Mouse (Mus musculus) natural killer cell, adult 2 months (primary cell): ENCODE results near the gene Slc44a1.
A peak's percentile ranks its signal among the peaks of the same experiment; 100 is the strongest.

Source experiments
- DNase-seq, 2 experiments: peaks; one replicate each; pipeline ENCODE4 v3.0.0; 2022; ENCODE audit warnings: low spot score in 2 of 2

The Slc44a1 gene

DNA sequence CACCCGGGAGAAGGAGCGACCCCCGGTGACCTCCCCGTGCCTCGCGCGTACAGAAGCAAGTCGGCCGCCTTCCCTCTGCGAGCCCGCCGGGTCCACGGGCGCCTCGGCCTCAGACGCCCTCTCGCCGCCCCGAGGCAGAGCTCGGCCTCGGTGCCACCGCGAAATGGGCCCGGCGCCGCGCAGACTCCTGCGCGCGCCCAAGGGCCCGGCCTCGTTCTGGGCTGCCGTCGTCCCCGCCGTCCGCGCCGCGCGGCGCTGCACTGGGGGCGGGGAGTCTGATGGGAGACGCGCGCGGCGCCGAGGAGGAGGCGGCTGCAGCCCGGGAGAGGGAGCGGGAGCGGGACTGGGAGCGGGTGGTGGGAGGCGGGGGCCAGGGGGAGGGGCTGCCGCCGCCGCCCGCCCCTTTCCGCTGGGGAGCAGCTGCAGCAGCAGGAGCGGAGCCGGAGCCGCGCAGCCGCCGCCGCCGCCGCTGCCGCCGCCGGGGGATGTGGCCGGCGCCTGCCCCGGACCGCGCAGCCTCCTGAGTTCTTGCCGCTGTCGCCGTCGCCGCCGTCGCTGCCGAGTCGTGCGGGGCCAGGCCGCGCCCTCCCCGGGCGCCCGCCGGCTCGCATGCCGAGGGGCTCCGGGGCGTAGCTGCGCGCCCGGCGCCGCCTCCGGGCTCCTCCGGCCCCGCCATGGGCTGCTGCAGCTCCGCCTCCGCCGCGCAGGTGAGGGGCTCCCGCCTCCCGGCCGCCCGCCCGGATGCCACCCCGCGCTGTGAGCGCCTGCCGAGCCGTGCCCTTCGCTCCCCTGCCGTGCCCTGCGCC lies at the start of gene Slc44a1:
Slc44a1 (plus strand) TSS at position 404 of the 806 bp plus-strand sequence.
- DNase-seq, result peak; percentile 38 to 67

DNA sequence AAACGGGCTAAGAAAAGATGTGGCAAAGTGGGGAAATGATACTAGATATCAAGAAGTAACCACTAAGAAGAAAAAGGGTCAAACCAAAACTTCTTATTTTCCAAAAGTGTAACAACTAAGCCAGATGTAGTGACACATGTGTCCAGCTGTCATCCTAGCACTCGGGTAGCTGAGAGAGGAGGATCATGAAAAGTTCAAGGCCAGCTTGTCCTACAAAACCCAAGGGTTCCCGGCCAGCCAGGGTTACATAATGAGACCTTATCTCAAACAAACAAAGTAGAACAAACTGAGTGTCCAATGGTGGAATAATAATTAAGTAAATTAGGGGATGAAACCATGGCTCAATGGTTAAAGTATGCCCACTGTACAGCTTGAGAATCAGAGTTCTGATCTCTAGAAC lies 45.2 kb upstream of the Slc44a1 start:
- no peak for DNase-seq

DNA sequence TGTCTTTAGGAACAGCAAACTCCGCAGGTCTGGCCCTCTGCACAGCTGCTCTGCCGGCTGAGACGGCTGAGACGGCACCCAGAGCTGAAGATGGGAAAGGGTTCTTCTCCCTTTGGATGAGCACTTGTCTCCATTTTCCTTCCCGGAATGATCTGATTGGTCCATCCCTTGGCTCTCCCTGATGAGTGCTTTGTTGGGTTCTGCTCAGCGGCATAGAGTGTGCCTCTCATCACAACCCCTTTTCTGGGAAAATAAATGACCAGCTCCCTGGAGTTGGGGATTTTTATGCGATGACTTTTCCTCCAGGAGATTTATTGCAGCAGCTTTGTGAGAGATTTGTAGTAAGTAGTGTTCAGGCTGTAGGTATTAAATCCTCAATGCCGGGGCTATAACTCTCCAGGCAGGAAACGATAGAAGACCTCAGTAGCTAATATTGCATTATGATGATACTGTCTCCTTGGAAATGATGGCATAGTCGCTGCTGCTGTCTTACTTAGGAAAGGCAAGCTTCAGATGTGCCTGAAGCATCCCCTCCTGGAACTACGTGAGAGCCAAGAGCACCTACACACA lies 43.5 kb upstream of the Slc44a1 start:
- no peak for DNase-seq

DNA sequence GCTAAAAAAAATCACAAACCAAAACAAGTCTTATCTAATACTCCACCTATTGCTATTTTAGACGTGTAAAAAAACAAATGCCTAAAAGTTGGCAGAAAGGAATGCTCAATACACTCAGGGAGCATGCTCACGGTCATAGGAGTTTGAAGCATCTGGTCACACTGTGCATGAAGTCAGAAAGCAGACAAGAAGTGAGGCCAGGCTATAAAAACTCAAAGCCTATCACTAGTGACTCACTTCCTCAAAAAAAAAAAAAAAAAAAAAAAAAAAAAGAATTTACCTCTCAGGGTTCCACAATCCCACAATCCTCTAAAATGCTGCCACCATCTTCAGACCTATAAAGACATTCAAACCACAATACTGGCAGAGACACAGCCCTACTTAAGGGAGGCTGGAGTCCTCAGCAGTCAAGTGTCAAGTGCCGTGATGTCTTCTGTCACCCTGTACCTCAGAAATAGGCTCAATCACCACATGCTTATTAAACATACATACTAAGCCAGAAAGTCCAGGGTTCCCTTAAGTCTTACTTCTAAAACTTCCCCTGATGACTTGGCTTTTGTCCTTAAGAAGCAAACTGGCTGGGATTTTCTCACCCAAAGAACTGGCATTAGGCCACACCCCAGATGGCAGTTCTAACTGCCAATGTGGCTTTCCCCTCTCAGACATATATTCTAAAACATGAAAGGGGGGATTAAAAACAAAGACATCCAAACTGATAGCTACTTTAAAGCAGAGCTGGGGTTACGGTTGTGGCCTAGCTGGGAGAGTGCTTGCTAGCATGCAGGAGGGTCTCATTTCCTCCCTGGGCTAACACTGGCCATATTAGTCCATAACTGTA lies 42.7 kb upstream of the Slc44a1 start:
- no peak for DNase-seq

DNA sequence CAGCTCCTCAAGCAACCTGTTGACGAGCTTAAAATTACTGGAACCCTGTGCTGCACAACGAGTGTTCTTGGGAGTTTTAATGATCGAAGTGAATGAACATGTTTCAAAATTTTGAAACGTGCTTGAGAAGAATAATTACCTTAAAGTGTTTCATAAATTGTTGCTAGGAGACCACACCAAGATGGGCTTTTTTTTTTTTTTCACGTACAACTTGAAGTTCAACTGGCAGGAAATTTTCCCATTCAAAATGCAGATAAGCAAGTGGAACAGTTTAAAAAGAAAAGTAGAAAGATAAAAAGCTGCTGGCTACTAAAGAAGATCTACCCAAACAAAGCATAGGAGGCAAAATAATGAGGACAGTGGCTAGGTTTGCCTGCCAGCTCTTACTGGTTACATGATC lies 41.7 kb upstream of the Slc44a1 start:
- no peak for DNase-seq

DNA sequence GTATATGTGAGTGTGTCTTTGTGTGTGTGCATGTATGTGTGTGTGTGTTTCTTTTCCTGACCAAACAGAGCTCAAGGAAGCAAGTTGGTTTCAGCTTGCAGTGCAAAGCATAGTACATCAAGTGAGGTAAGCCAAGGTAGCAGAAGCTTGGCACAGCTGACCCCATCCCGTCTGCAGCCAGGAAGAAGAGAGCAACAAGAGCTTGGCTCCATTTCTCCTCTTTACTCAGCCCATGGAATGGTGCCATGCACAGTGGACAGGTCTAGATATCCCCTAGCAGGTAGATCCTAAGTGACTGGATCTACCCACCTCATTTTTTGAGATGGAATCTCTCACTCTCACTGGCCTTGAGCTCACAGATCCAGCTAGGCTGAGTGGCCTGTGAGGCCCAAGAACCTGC lies 40.8 kb upstream of the Slc44a1 start:
- DNase-seq, result no peak

DNA sequence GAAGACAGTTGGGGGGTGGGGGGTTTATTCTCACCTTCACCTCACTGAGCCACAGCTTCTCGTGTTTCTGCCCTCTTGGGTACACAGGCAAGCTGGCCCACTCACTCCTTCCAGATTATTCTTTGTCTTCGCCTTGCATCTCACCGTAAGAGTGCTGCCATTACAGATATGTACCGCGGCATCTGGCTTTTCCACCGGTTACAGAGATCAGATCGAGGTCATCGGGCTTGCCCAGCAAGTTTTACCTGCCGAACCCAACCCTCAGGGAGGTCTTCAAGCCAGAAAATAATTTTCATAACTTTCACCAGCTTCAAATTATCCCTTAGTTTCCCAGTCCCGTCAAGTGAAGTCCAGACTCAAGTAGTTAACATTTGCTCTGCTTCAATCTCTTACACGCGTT lies 36.8 kb upstream of the Slc44a1 start:
- DNase-seq, result no peak

DNA sequence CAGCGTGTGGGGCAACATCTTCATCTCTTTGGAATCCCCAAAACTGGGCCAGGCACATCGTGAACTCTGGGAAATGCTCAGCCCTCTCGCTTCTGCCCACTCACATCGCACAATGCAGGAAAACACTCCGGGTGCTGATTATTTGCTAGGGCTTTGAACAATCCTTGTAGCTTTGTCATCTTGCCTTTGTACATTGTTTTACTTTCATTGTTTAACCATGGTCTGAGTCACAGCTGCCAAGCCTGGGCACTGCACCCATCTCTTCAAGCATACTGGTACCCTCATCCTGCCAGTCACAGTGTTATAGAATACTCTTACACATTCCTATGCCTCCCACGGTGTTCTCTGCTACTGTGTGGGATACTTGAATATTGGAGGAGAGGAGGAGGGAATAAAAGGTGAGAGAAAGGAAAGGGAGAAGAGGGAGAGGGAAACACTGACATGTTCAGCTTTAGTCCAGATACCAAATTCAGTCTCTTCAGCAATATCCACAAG lies 35.7 kb upstream of the Slc44a1 start:
- DNase-seq, result no peak

DNA sequence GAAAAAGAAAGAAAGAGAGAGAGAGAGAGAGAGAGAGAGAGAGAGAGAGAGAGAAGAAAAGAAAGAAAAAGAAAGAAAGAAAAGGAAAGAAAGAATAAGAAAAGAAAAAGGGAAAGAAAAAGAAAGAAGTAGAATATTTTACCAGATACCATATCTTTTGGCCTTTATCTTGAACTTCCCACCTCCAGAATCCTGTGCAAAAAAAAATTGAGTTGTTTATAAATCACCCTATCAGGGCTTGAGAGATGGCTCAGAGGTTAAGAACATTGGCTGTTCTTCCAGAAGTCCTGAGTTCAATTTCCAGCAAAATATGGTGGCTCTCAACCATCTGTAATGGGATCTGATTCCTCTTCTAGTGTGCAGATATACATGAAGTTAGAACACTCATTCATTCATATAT lies 33.3 kb upstream of the Slc44a1 start:
- DNase-seq, result no peak

DNA sequence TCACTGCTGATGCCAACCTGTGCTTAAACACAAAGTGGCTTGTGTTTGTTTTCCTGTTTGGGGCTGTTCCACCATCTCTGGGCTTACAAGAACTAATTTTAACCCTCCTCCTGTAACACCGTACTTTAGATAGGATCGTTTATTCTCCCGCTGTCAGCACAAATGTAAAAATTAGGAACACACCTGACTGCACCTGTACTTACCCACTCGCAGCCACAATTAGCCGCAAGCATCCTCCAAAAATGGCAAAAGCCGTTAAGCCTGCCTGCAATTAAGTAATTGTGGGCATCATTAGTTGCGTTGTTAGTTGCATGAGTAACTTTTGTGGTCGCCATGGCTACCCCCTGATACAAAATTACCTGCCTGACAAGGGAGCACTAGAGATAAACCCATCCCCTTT lies 31.4 kb upstream of the Slc44a1 start:
- no peak for DNase-seq

DNA sequence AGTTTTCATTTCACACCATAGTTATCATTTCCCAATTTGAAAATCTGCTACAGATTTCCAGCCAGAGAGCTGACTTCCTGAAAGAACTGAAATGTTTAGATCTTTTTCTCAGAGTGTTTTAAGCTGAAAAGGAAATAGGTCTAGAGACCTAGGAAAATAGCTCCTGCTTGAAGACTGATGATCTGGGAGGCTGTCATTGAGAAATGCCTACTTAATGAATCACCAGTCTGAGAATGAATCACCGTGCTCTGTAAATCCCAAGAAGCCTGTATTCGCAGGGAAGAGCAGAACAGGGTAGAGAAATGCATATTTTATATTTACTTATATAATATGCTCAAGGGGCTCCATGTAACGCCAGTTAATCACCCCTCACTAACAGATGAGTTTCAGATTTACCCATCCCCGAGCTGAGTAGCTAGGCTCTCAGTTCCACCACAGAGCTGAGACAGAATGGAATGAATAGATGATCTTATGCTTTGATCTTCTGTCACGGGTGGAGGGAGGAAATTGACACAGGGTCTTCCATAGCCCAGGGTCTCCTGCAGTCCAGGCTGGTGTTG lies 30.6 kb upstream of the Slc44a1 start:
- DNase-seq, result no peak

DNA sequence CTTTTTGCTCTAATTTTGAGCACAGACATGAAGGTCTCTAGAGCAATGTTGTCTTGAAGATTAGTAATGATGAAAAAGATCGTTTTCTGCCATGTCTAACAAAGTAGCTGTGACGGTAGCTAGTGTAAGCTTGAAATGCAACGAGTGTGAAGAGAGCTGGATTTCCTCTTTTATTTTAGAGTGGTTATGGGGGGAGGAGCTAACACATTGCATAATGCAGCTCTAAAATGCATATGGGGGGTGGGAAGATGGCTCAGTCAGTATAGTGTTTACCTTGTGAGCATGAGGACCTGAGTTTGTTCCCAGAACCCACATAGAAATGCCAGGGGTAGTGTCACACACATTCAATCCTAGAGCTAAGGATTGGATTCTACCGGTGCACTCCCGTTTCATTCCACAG lies 29.5 kb upstream of the Slc44a1 start:
- no peak for DNase-seq

DNA sequence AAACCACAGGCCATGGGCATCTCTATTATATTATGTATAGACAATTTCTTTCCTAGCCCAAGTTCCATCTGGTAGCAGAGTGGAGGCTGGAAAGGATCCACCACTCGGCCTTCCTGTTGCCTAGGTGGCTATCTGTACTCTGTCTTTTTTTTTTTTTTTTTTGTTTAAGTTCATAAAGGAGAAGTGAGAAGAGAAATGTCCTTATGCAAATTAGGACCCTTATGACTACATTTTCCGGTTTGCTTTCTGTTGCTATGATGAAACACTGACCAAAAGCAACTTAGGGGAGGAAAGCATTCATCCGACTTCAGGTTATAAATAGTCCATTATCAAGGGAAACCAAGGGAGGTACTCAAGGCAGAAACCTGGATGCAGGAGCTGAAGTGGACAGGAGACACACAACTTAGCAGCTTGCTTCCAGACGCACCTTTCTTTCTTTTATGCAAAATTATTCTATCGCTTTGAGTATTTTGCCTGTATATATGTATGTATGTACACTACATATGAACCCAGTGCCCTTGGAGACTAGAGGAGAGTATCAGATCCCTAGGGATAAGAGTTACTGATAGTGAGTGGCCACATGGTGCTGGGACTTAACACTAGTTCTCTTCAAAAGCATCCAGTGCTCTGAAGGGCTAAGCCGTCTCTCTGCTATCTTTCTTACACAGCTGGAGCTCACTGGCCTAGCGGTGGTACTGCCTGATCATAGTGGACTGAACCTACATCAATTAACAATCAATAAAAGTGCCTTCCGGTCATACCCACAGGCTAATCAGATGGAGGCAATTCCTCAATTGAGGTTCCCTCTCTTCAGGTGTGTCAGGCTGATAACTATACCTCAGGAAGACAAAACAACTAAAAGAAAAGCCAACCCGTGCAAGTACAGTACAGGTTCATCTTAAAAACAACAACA lies 28.0 kb upstream of the Slc44a1 start:
- peak in 1 of 2 experiments; percentile 18 for DNase-seq

DNA sequence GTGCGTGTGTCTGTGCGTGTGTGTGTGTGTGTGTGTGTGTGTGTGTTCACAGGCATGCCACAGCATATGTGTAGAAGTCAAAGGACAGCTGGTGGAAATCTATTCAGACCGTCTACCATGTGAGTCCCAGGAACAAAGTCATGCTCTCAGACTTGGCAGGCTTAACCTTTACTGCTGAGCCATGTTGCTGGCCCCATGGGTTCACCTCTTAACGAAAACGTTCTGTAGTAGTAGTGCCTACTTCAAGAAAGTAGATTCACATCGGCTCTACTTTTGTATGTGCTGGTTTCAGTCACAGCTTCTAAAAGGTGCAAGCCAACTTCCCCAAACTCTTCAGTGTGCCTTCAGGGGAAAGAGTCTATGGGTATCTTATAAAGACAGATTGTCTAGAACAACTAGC lies 27.2 kb upstream of the Slc44a1 start:
- no peak for DNase-seq

DNA sequence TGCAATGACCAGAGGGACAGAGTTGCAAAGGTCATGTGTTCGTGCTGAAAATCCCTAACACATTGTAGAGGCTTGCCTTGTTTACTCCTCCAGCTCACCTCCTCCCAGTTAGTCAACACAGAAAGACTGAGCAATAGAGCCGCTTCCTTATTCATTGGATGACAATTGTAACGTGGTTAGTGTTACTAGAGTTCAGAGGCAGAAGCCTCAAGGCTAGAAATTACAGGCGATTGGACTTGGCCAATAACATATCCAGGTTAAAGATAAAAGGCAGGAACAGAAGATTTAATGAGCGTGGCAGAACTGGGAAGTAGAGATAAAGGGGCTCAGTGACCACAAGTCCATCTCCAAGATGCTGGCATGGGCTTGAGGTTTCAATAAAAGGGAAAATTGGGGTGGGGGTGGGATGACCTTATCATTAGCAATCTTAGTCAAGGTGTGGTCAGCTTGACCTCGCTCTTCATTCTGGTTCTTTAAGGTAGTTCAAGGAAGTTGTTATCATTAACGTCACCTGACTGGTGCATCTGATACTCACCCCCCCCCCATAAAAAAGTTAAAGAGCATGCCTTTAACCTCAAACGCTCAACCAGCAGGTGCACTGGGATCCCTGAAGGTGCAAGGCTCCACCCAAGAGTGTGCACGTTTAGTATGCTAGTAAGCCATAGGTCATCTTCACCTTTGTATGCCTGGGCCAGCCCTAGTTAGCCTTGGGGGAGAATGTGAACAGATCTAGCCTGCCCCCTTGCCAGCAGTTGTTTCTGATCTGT lies 26.0 kb upstream of the Slc44a1 start:
- DNase-seq, result no peak

DNA sequence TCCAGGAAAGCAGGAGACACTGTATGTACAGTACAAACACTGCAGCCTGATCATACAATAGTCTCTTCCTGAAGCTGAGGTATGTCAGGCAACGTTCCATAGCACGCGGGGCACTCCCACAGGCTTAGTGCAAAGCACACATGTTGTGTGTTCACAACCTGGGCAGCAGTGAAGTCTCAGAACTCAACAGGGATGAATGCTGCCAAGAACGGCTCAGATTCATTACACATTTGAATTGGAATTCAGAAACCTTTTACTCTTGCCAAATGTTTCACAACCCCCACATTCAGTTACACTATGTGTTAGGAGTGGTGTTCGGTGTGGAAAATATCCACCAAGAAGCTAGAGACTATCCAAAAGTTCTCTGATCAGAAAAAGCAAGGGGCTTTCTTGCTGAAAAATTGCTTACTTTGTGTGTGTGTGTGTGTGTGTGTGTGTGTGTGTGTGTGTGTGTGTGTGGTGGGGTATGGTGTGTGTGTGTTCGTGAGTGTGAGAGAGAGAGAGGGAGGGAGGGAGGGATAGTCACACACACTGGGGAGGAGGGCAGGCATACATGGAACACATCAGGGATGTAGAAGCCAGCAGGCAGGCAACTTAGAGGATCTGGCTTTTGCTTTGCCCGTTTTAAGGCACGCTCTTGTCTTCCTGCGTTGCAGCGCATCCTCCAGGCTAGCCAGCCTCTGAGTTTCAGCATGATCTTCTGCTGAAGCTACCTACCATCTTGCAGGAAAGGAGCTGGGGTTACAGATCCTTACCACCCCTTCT lies 24.2 kb upstream of the Slc44a1 start:
- no peak for DNase-seq

DNA sequence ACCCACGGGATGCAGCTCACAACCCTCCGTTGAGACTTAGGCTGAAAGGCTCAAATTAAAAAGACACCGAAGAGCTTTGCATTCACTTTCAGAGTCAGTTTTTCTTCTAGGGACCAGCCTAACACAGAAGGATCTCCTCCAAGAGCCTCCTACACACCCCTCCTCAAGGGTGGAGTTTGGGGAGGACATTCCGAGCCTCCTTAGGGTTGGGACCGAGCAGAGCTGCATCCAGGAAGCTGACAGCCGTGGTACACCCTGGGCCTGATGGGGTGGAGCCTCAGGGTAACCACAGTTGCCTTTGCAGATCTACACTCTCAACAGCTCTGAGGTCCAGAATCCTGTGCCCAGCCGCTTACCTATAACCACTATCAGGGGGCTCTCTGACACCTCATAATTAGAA lies 23.3 kb upstream of the Slc44a1 start:
- DNase-seq, result no peak

DNA sequence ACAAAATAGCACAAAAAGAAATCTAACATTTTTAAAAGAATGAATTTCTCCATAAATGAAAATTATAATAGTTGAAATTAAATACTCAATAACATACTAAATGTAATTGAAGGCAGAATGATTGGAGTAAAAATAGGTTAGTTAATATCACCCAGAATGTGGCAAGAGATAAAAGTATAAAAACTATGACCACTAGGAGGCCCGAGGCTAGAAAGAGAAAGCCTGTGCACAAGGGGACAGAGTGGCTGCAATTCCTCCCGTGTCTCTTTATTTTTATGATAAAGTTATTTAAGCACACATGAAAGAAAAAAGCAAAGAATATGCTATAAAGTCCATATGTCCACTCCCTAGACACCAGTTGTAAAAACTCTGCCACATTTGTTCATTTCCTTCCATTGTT lies 17.4 kb upstream of the Slc44a1 start:
- DNase-seq, result no peak

DNA sequence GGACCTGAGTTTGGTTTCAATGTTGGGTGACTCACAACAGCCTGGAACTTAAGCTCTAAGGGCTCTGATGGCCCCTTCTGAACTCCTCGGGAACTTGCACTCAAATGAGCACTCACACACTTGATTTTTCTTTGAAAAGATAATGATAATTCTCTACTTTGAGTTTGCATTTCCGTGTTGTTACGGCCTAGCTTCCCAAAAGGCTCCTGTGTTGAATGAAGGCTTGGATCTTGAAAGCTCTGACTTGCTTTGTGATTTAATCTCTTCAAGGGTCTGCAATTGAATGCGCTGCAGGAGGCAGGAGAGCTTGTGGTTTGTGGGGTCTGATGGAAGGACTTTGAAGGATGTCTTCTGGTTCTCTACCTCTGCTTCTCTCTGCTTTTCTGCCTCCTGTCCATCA lies 13.1 kb upstream of the Slc44a1 start:
- no peak for DNase-seq

DNA sequence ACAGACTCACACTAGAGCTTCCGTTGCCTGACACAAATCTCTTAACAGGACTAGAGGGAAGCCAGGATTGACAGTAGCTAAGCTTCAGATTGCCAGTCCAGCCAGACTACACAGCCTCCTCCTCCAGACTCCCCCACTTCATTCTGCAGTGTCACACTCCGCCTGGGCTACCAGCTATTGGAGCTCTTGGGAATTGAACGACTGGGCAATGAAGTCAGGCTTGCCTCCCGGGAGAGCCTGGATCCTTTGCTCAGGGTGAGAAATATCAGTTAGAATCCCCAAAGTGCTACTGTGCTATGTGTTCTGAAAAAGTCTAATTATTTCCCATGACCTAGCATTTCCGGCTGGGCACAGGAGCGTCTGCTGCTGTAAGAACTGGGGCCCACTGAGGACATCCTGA lies 9.7 kb upstream of the Slc44a1 start:
- DNase-seq, result no peak
